Mouse (Mus musculus) embryonic facial prominence, embryonic 11.5 days (tissue): ENCODE data around the gene M1ap. TPM values are rescaled to one million over a fixed set of nuclear protein-coding genes. Genes with fewer than 3 reads are reported as not detected.

Source experiments
- ATAC-seq: fragments of 200-750 bp; cut with Nextera tagmentation; replicated peaks from 2 replicates; pipeline ENCODE4 v1.8.0; 2017; ENCODE audit warnings: low read depth; ENCODE audit not compliant: insufficient number of reproducible peaks, low FRiP score, low TSS enrichment
- DNase-seq: peaks from one replicate; pipeline ENCODE4 v3.0.0-alpha.2; 2015; ENCODE audit warnings: low spot score
- H3K27ac ChIP-seq: fragments of 300-500 bp; sonication (generic); replicated peaks from 2 replicates; pipeline ENCODE4 v1.5.1; 2014; ENCODE audit warnings: mild to moderate bottlenecking, low read depth, low read length, control low read depth
- H3K27me3 ChIP-seq: fragments of 300-500 bp; sonication (generic); 2 replicates; pipeline ENCODE4 v1.6.1; 2014; ENCODE audit warnings: mild to moderate bottlenecking, low read length, moderate library complexity, mixed read lengths; ENCODE audit not compliant: control insufficient read depth, insufficient read depth
- H3K36me3 ChIP-seq: fragments of 300-500 bp; sonication (generic); replicated peaks from 2 replicates; pipeline ENCODE4 v1.6.1; 2014; ENCODE audit warnings: low read depth, mild to moderate bottlenecking, low read length, moderate library complexity, mixed read lengths; ENCODE audit not compliant: control insufficient read depth, insufficient read depth
- H3K4me1 ChIP-seq: fragments of 300-500 bp; sonication (generic); 2 replicates; pipeline ENCODE4 v1.6.1; 2014; ENCODE audit warnings: low read length, mixed read lengths; ENCODE audit not compliant: control insufficient read depth, insufficient read depth
- H3K4me2 ChIP-seq: fragments of 300-500 bp; sonication (generic); 2 replicates; pipeline ENCODE4 v1.6.1; 2014; ENCODE audit warnings: low read depth, mild to moderate bottlenecking, control low read depth, low read length, moderate library complexity
- H3K4me3 ChIP-seq: fragments of 300-500 bp; sonication (generic); 2 replicates; pipeline ENCODE4 v1.5.1; 2014; ENCODE audit warnings: low read depth, low read length, control low read depth
- H3K9ac ChIP-seq: fragments of 300-500 bp; sonication (generic); replicated peaks from 2 replicates; pipeline ENCODE4 v1.6.1; 2014; ENCODE audit warnings: mild to moderate bottlenecking, control low read depth, low read length
- H3K9me3 ChIP-seq: fragments of 300-500 bp; sonication (generic); replicated peaks from 2 replicates; pipeline ENCODE4 v1.6.1; 2016; ENCODE audit warnings: mild to moderate bottlenecking, low read length, inconsistent platforms, mixed read lengths; ENCODE audit not compliant: control insufficient read depth
- WGBS: fragments of 180-500 bp; shearing (Covaris S2); extraction: QIAGEN DNeasy Blood & Tissue Kit; methylation state at CpG from one replicate; pipeline ENCODE4 v1.1.7; 2014; 5-methylcytosine and 5-hydroxymethylcytosine counted together
- polyA plus RNA-seq: library from polyadenylated mRNA; unstranded; fragments of >200 nt; fragmentation: Nextera tagmentation; extraction: Ambion mirVana; gene quantifications from 2 replicates; pipeline ENCODE4 v1.2.1, GENCODE M21; 2014

The M1ap gene
- polyA plus RNA-seq, 1 experiment from 2014 or later = 0.21 TPM

- no peaks in the 10 kb centered on the region for H3K9me3 ChIP-seq
- DNase-seq (no peak), ATAC-seq (no peak)
- no peaks in the 10 kb centered on the region for H3K36me3 ChIP-seq
- H3K4me1 ChIP-seq = 0 out of 2 replicates have a peak, but pooled peaks cover 4% of the 10 kb centered on the region
- no peak overlapping the region for H3K27ac ChIP-seq
- H3K4me2 ChIP-seq = no peak overlapping the region
- WGBS = 75% methylated on average over 3 of the region's 3 CpGs
- H3K27me3 ChIP-seq = peaks cover 8% of the 10 kb centered on the region
- no peak overlapping the region for H3K9ac ChIP-seq
- no peak overlapping the region for H3K4me3 ChIP-seq
Measured at GRCm38 (mm10) chr6:82940765-82941164, 5.9 kb upstream of the M1ap start.

- no peak overlapping the region for H3K27ac ChIP-seq
- no peak overlapping the region for H3K4me3 ChIP-seq
- 49% methylated on average over 6 of the region's 6 CpGs for WGBS
- H3K4me2 ChIP-seq = no peak overlapping the region
- ATAC-seq = no peak
- no peaks in the 10 kb centered on the region for H3K36me3 ChIP-seq
- H3K27me3 ChIP-seq = no peaks in the 10 kb centered on the region
- H3K4me1 ChIP-seq = no peaks in the 10 kb centered on the region
- DNase-seq = peak; percentile 42
- no peak overlapping the region for H3K9ac ChIP-seq
- H3K9me3 ChIP-seq = no peaks in the 10 kb centered on the region
Measured at GRCm38 (mm10) chr6:82945750-82946149, 952 bp upstream of the M1ap start.

GRCm38 (mm10) chr6:82956553-82957251, 10.0 kb downstream of the M1ap start:
- no peak overlapping the region for H3K4me2 ChIP-seq
- H3K27ac ChIP-seq = no peak overlapping the region; the same call in 1 of the 2 replicates
- WGBS = 58% methylated on average over 4 of the region's 4 CpGs

GRCm38 (mm10) chr6:82961664-82962063, 15.0 kb downstream of the M1ap start:
- no peaks in the 10 kb centered on the region for H3K4me1 ChIP-seq

More at GRCm38 (mm10) chr6:82956553-82957251, 10.0 kb downstream of the M1ap start:
- no peak overlapping the region for H3K9ac ChIP-seq
- no peaks in the 10 kb centered on the region for H3K36me3 ChIP-seq
- ATAC-seq = no peak
- no peaks in the 10 kb centered on the region for H3K27me3 ChIP-seq
- DNase-seq = peak; percentile 45
- no peaks in the 10 kb centered on the region for H3K4me1 ChIP-seq
- H3K9me3 ChIP-seq = no peaks in the 10 kb centered on the region
- no peak overlapping the region for H3K4me3 ChIP-seq

GRCm38 (mm10) chr6:82969249-82970084, 22.8 kb downstream of the M1ap start:
- Histone ChIP-seq H3K27me3 (no peaks in the 10 kb centered on the region), H3K27ac (no peak overlapping the region), H3K9ac (no peak overlapping the region), H3K4me1 (no peaks in the 10 kb centered on the region), H3K4me3 (no peak overlapping the region), H3K36me3 (no peaks in the 10 kb centered on the region), H3K9me3 (no peaks in the 10 kb centered on the region), H3K4me2 (no peak overlapping the region)
- no peak for ATAC-seq
- 76% methylated on average over 6 of the region's 6 CpGs for WGBS
- no peak for DNase-seq

More at GRCm38 (mm10) chr6:82961664-82962063, 15.0 kb downstream of the M1ap start:
- ATAC-seq (no peak), DNase-seq (no peak)
- 75% methylated on average over 1 of the region's 1 CpGs for WGBS
- no peak overlapping the region for H3K9ac ChIP-seq
- H3K36me3 ChIP-seq = no peaks in the 10 kb centered on the region
- no peak overlapping the region for H3K4me2 ChIP-seq
- no peaks in the 10 kb centered on the region for H3K27me3 ChIP-seq
- H3K4me3 ChIP-seq = no peak overlapping the region
- no peak overlapping the region for H3K27ac ChIP-seq
- H3K9me3 ChIP-seq = no peaks in the 10 kb centered on the region

GRCm38 (mm10) chr6:82971031-82971430, 24.3 kb downstream of the M1ap start:
- no peaks in the 10 kb centered on the region for H3K4me1 ChIP-seq
- H3K9me3 ChIP-seq = no peaks in the 10 kb centered on the region
- ATAC-seq (peak; percentile 75; the same call in 1 of the 2 replicates), DNase-seq (peak; percentile 85)
- no peak overlapping the region for H3K27ac ChIP-seq
- no peak overlapping the region for H3K4me2 ChIP-seq
- H3K9ac ChIP-seq = no peak overlapping the region
- no peaks in the 10 kb centered on the region for H3K27me3 ChIP-seq
- no peaks in the 10 kb centered on the region for H3K36me3 ChIP-seq
- no peak overlapping the region for H3K4me3 ChIP-seq
- WGBS = 15% methylated on average over 5 of the region's 5 CpGs

- Histone ChIP-seq H3K27ac (peak overlapping the region; percentile 66), H3K9ac (no peak overlapping the region), H3K4me2 (no peak overlapping the region), H3K4me1 (no peaks in the 10 kb centered on the region; the same call in 1 of the 2 replicates), H3K4me3 (no peak overlapping the region), H3K36me3 (no peaks in the 10 kb centered on the region), H3K9me3 (no peaks in the 10 kb centered on the region), H3K27me3 (no peaks in the 10 kb centered on the region)
- DNase-seq (peak; percentile 91), ATAC-seq (peak; percentile 90)
- WGBS = 17% methylated on average over 9 of the region's 9 CpGs
Measured at GRCm38 (mm10) chr6:82987411-82987971, 40.8 kb downstream of the M1ap start.
